Mouse (Mus musculus) Muller cell, postnatal 12 days (primary cell): ENCODE measurements around the gene Scarf1.
"Not testable (repeated sequence)": the region's sequence is repeated elsewhere in the genome, so short reads cannot be mapped to it uniquely, and the experiment has no call there.

Experiments
- DNase-seq: peaks from one replicate; pipeline ENCODE4 v3.0.0-alpha.2; 2015; ENCODE audit errors: inconsistent ontology term

Scarf1 gene

GRCm38 (mm10) chr11:75537491-75538183, 24.3 kb downstream of the Scarf1 start:
- no peak for DNase-seq

- peak; percentile 43 for DNase-seq
Measured at GRCm38 (mm10) chr11:75538184-75538969, 25.0 kb downstream of the Scarf1 start.

- no peak for DNase-seq
Measured at GRCm38 (mm10) chr11:75538970-75539299, 25.6 kb downstream of the Scarf1 start.

- no peak for DNase-seq
Measured at GRCm38 (mm10) chr11:75540209-75540608, 26.9 kb downstream of the Scarf1 start.

DNA sequence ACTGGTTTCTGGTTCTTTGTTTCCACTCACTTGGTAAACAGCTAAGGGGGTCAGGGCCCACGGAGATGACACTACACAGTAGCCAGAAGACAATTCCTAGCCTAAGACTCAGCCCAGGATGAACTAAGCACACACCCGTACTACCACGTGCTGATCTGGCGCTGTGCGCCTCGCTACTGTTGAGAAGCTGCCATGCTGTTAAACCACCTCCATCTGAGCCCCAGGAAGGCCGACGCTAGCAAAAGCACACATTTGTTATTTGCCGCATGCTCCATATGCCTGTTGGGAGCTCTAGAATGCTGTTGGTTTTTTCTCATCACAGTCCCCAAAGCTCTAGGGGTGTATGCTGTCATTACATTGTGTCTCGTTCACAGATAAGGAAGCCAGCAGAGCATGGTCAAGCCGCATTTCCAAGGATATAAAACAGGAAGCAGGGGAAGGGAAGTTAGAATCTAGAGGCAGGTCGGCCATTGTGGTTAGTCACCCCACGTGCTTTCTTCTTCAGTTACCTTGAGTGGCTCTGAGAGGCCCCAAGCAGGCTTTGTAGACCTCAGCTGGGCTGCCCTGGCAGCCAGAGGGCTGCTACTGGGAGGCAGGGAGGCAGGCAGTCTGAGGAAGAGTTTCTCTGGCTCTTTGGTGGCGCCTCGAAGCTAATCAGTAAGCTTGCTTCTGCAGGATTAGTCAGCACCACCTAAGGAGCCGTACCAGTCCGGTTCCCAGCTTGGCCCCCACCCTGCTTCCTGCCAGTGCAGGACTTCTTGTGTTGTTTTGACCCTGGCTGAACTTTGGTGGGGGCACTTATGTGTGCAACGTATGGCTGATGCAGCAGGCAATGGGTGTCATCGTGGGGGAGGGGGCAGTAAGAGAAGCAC, 27.6 kb downstream of the Scarf1 start:
- no peak for DNase-seq

DNA sequence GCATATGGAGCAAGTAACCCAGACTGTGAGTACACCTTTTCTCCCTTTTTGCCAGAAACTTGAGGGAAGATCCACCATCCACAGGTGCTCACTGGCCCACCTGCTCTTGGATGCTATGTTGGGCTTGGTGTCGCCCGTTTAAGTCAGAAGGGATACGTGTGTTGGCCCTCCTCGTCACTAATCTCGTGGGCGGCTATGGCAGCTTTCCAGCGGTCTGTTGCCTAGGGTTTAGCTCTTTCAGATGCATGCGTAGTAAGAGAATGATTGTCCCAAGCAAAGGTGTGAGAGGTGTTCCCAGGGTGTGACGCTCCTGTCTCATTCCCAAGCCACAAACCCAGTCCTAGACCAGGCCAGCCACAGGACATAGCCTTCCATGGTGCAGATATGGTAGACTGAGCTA, 31.4 kb downstream of the Scarf1 start:
- no peak for DNase-seq

DNA sequence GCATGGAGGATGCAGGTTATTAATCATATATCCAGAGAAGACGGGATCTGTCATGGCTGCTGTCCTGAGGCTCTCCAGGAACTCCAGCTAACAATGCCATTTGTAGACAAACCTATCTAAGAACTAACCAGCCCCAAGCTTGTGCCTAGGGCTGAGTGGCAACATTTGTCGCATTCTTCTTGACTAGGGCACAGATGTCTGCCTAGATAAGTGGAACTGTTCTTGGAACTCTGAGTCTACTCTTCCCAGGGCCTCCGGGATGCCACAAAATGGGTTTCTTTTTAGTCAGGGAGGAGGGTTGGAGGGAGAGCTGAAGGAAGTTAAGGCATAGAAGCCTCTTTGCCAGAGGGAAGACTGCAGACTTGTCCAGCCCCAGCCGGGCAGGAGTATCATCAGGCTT, 32.7 kb downstream of the Scarf1 start:
- DNase-seq = no peak

- no peak for DNase-seq
Measured at GRCm38 (mm10) chr11:75549658-75550111, 36.3 kb downstream of the Scarf1 start.

DNA sequence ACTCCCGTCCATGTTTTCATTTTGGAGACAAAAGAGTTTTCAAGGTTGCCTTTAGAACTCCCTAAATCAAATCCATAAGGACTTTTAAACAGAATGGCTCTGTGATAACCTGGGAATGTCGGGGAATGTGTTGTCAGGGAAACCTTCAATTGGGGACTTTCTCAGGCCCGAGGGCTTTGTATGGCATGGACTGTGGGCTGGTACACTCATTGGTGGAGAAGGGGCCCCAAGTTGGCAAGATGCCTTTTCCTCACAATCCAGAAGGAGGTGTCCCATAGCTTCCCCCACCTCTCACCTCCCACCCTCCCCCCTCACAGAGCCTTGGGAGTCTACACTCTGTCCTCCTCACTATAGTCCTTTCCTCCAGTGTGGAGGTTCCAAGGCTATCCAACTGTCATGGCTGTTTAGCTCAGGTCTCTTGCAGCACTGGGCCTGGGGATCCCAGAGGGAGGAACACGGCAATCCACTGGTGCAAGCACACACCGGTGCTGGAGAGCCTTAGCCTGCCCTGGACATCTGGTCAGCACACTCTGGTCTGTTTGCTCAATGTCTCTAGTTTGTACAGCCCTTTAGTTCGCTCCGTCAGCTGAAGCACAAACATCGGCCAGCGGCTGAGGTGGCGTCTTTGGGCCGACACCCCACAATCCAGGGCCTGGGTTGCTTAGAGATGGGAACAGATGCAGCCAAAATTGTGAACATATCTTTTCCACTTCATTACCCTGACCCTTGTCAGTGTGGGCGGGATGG, 37.0 kb downstream of the Scarf1 start:
- peak; percentile 72 for DNase-seq

- DNase-seq = no peak
Measured at GRCm38 (mm10) chr11:75551321-75551720, 38.0 kb downstream of the Scarf1 start.

GRCm38 (mm10) chr11:75551961-75552441, 38.7 kb downstream of the Scarf1 start:
- DNase-seq = peak; percentile 47

GRCm38 (mm10) chr11:75552906-75553482, 39.7 kb downstream of the Scarf1 start:
- no peak for DNase-seq

GRCm38 (mm10) chr11:75556006-75556405, 42.7 kb downstream of the Scarf1 start:
- DNase-seq = not testable (repeated sequence)

- DNase-seq = no peak
Measured at GRCm38 (mm10) chr11:75557142-75557541, 43.8 kb downstream of the Scarf1 start.

GRCm38 (mm10) chr11:75558101-75558500, 44.8 kb downstream of the Scarf1 start:
- no peak for DNase-seq

- DNase-seq = no peak
Measured at GRCm38 (mm10) chr11:75559870-75560504, 46.6 kb downstream of the Scarf1 start.

DNA sequence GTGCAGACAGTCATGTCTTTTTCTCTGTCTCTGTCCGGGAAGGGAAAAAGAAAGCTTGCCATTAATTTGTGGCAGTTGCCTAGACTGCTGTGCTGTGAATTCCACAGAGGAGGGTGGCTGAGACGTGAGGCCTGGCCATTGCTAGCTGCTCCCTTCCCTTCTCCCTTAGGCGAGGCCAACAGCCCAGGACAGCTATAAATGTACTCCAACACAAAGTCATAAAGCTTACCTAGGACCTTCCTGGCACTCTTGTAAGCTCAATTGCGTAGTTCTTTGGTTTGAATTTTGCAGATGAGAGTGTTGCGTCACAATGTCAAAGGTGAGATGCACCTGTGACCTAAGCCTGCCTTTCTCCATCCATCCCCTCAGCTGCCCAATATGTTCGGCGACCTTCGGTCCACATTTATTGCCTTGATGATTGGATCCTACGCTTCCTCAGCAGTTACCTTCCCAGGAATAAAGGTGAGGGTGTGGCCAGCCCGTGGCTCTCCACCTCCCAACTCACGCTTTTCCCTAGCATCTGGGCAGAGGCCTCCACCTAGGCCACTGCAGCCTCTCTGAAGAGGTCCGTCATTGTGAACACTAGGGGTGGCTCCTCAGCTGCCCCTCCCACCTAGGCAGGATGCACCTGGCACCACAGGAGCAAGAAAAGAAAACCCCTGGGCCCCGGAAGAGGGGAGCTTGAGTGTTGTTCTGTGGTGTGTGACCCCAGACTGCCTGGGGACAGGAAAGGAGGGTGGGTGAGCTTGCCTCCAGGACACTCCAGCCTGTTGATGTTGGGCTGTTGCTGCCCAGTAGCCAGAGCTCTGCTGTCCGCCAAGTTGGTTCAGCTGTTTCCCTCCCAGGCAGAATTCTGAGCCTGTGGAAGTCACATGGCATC, 47.4 kb downstream of the Scarf1 start:
- DNase-seq = no peak

- no peak for DNase-seq
Measured at GRCm38 (mm10) chr11:75561410-75561791, 48.1 kb downstream of the Scarf1 start.

- DNase-seq = peak; percentile 31
Measured at GRCm38 (mm10) chr11:75562840-75563239, 49.5 kb downstream of the Scarf1 start.
